Mouse (Mus musculus) C2C12 (cell line): ENCODE results near the gene Orm2. TPM values are rescaled to one million over a fixed set of nuclear protein-coding genes. Genes with fewer than 3 reads are reported as not detected.

Experiments used
- H3K27me3 ChIP-seq: one replicate; pipeline ENCODE4 v1.6.1; 2011; ENCODE audit not compliant: control insufficient read depth, insufficient read depth, insufficient read length
- H3K36me3 ChIP-seq: one replicate; pipeline ENCODE4 v1.6.1; 2011; ENCODE audit not compliant: control insufficient read depth, insufficient read depth
- H3K4me3 ChIP-seq: one replicate; pipeline ENCODE4 v1.5.1; 2011; ENCODE audit warnings: mild to moderate bottlenecking, control low read depth; ENCODE audit not compliant: poor library complexity, insufficient read depth, severe bottlenecking
- H3K79me2 ChIP-seq: one replicate; pipeline ENCODE4 v1.6.1; 2011; ENCODE audit not compliant: control insufficient read depth, insufficient read depth
- H3K79me3 ChIP-seq: one replicate; pipeline ENCODE4 v1.6.1; 2011; ENCODE audit warnings: low read depth, control low read depth
- H3ac ChIP-seq: one replicate; pipeline ENCODE3; 2011; ENCODE audit warnings: low read depth; ENCODE audit not compliant: control insufficient read depth, insufficient read length
- CEBPB ChIP-seq: IDR thresholded peaks from one replicate; pipeline ENCODE4 v1.6.1; 2011; ENCODE audit warnings: low read depth, mild to moderate bottlenecking, control low read depth, moderate library complexity
- CTCF ChIP-seq: IDR thresholded peaks from one replicate; pipeline ENCODE4 v1.5.1; 2011; ENCODE audit not compliant: control insufficient read depth, insufficient read depth, insufficient read length
- FOSL1 ChIP-seq: IDR thresholded peaks from one replicate; pipeline ENCODE4 v1.8.0; 2011; ENCODE audit warnings: mild to moderate bottlenecking, low read length; ENCODE audit not compliant: poor library complexity, insufficient read depth, severe bottlenecking
- MAX ChIP-seq: IDR thresholded peaks from one replicate; pipeline ENCODE4 v1.6.1; 2011; ENCODE audit warnings: mild to moderate bottlenecking, control low read depth
- MYOD1 ChIP-seq: IDR thresholded peaks from one replicate; pipeline ENCODE4 v1.6.1; 2011; ENCODE audit warnings: low read depth; ENCODE audit not compliant: control insufficient read depth, insufficient read length
- MYOG ChIP-seq: IDR thresholded peaks from one replicate; pipeline ENCODE4 v1.6.1; 2011; ENCODE audit not compliant: control insufficient read depth, insufficient read length; ENCODE audit errors: extremely low read depth
- USF1 ChIP-seq: IDR thresholded peaks from one replicate; pipeline ENCODE4 v1.6.1; 2011; ENCODE audit warnings: low read depth, mild to moderate bottlenecking, control low read depth, moderate library complexity
- polyA plus RNA-seq: library from polyadenylated mRNA; unstranded; fragments of >200 nt; fragmentation: generic; extraction: Trizol; gene quantifications from one replicate; pipeline ENCODE4 v1.2.1, GENCODE M21; 2012; ENCODE audit warnings: missing spikeins

Orm2 gene
- polyA plus RNA-seq, 1 experiment = not detected

- Histone ChIP-seq H3K79me2 (no peaks in the 10 kb centered on the region), H3K36me3 (no peaks in the 10 kb centered on the region), H3ac (no peak overlapping the region), H3K4me3 (no peak overlapping the region), H3K27me3 (peaks cover 5% of the 10 kb centered on the region), H3K79me3 (no peaks in the 10 kb centered on the region)
- no peak for TF ChIP-seq MYOG
- TF ChIP-seq CTCF = no peak
- no peak for TF ChIP-seq MAX
- TF ChIP-seq MYOD1 = no peak
- no peak for TF ChIP-seq USF1
- TF ChIP-seq FOSL1 = no peak
- TF ChIP-seq CEBPB = no peak
These were observed 23.7 kb upstream of the Orm2 start for GRCm38 (mm10) chr4:63338414-63339076.

- TF ChIP-seq MYOD1 = no peak
- peaks cover 3% of the 10 kb centered on the region for H3K27me3 ChIP-seq
- no peaks in the 10 kb centered on the region for H3K36me3 ChIP-seq
- H3K4me3 ChIP-seq = no peak overlapping the region
- no peaks in the 10 kb centered on the region for H3K79me3 ChIP-seq
- H3K79me2 ChIP-seq = no peaks in the 10 kb centered on the region
- H3ac ChIP-seq = no peak overlapping the region
These were observed 19.8 kb upstream of the Orm2 start for GRCm38 (mm10) chr4:63342491-63342890.

- Histone ChIP-seq H3K27me3 (peaks cover 3% of the 10 kb centered on the region), H3ac (no peak overlapping the region), H3K4me3 (no peak overlapping the region), H3K79me2 (no peaks in the 10 kb centered on the region), H3K79me3 (no peaks in the 10 kb centered on the region), H3K36me3 (no peaks in the 10 kb centered on the region)
- TF ChIP-seq USF1 (no peak), CTCF (no peak), MYOG (no peak), FOSL1 (no peak), MYOD1 (no peak), MAX (no peak), CEBPB (no peak)
These were observed 18.6 kb upstream of the Orm2 start for GRCm38 (mm10) chr4:63343608-63344007.

GRCm38 (mm10) chr4:63344295-63344694 lies 18.0 kb upstream of the Orm2 start, which contains the start of gene Orm1:
Gene Orm1 (plus strand): TSS chr4:63344560.
- no peaks in the 10 kb centered on the region for H3K79me2 ChIP-seq
- H3K27me3 ChIP-seq = peaks cover 3% of the 10 kb centered on the region
- TF ChIP-seq FOSL1 = no peak
- TF ChIP-seq CTCF = no peak
- no peak for TF ChIP-seq MYOD1
- peak; percentile 65 for TF ChIP-seq CEBPB
- no peak within 1 kb of the TSS for H3K4me3 ChIP-seq
- H3ac ChIP-seq = no peak within 1 kb of the TSS
- H3K79me3 ChIP-seq = no peaks in the 10 kb centered on the region
- H3K36me3 ChIP-seq = no peaks in the 10 kb centered on the region

- TF ChIP-seq MAX (no peak), MYOD1 (no peak), CEBPB (no peak), CTCF (no peak), MYOG (no peak), FOSL1 (no peak)
- Histone ChIP-seq H3K4me3 (no peak overlapping the region), H3K36me3 (no peaks in the 10 kb centered on the region), H3K79me3 (no peaks in the 10 kb centered on the region), H3K79me2 (no peaks in the 10 kb centered on the region), H3K27me3 (peaks cover 3% of the 10 kb centered on the region), H3ac (no peak overlapping the region)
These were observed 17.0 kb upstream of the Orm2 start for GRCm38 (mm10) chr4:63345261-63345660.

- Histone ChIP-seq H3ac (no peak overlapping the region), H3K79me2 (no peaks in the 10 kb centered on the region), H3K36me3 (no peaks in the 10 kb centered on the region), H3K4me3 (no peak overlapping the region), H3K79me3 (no peaks in the 10 kb centered on the region), H3K27me3 (no peaks in the 10 kb centered on the region)
- TF ChIP-seq MYOD1 (no peak), MYOG (no peak), FOSL1 (no peak), MAX (no peak), USF1 (no peak)
These were observed 15.6 kb upstream of the Orm2 start for GRCm38 (mm10) chr4:63346659-63347058.
